Mouse (Mus musculus) neural tube, embryonic 13.5 days (tissue): ENCODE measurements around the gene Sap18. TPM values are rescaled to one million over a fixed set of nuclear protein-coding genes. Genes with fewer than 3 reads are reported as not detected.
"Not testable (repeated sequence)": the region's sequence is repeated elsewhere in the genome, so short reads cannot be mapped to it uniquely, and the experiment has no call there.

Source experiments
- ATAC-seq: fragments of 200-750 bp; cut with Nextera tagmentation; 2 replicates; pipeline ENCODE4 v1.8.0; 2017; ENCODE audit warnings: low read depth, mild to moderate bottlenecking, moderate TSS enrichment, moderate library complexity
- H3K27ac ChIP-seq: fragments of 300-500 bp; sonication (generic); replicated peaks from 2 replicates; pipeline ENCODE4 v1.5.1; 2015; ENCODE audit warnings: moderate library complexity, mild to moderate bottlenecking, inconsistent platforms
- H3K27me3 ChIP-seq: fragments of 300-500 bp; sonication (generic); 2 replicates; pipeline ENCODE4 v1.6.1; 2015; ENCODE audit warnings: mild to moderate bottlenecking, inconsistent platforms
- H3K36me3 ChIP-seq: fragments of 300-500 bp; sonication (generic); 2 replicates; pipeline ENCODE4 v1.6.1; 2015; ENCODE audit warnings: mild to moderate bottlenecking, inconsistent platforms
- H3K4me1 ChIP-seq: fragments of 300-500 bp; sonication (generic); replicated peaks from 2 replicates; pipeline ENCODE4 v1.6.1; 2015; ENCODE audit warnings: inconsistent platforms
- H3K4me2 ChIP-seq: fragments of 300-500 bp; sonication (generic); 2 replicates; pipeline ENCODE4 v1.6.1; 2015; ENCODE audit warnings: inconsistent platforms, mild to moderate bottlenecking, moderate library complexity
- H3K4me3 ChIP-seq: fragments of 300-500 bp; sonication (generic); 2 replicates; pipeline ENCODE4 v1.5.1; 2015; ENCODE audit warnings: mild to moderate bottlenecking, inconsistent platforms
- H3K9ac ChIP-seq: fragments of 300-500 bp; sonication (generic); 2 replicates; pipeline ENCODE4 v1.6.1; 2015; ENCODE audit warnings: moderate library complexity, mild to moderate bottlenecking, inconsistent platforms
- H3K9me3 ChIP-seq: fragments of 300-500 bp; sonication (generic); 2 replicates; pipeline ENCODE4 v1.6.1; 2016; ENCODE audit warnings: inconsistent platforms
- WGBS: fragments of 180-500 bp; shearing (Covaris S2); methylation state at CpG from one replicate; pipeline ENCODE4 v1.1.7; 2015; 5-methylcytosine and 5-hydroxymethylcytosine counted together
- microRNA-seq: library from miRNA; unstranded; fragments of <30 nt; microRNA quantifications from one replicate; pipeline ENCODE4, GENCODE M21; 2016
- polyA plus RNA-seq: library from polyadenylated mRNA; unstranded; fragments of >200 nt; fragmentation: Nextera tagmentation; extraction: Ambion mirVana; gene quantifications from 2 replicates; pipeline ENCODE4 v1.2.1, GENCODE M21; 2015

The Sap18 gene
- polyA plus RNA-seq, 1 experiment from 2014 or later = 24.6 TPM

DNA sequence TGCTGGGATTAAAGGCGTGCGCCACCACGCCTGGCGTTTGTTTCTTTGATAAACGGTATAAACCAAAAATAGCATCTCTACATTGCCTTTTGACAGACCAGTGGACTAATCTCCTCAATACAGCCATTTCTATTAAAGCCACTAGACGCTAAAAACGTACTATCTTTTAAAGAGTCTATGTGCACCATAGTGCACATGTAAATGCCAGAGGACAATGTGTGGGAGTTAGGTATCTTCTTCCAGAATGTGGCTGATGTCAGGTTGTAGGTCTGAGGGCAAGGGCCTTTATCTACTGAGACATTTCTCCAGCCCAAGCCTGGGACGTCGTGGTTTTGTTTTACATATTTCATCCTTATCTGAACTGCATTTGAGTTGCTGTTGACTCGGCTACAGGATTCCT is 37.2 kb downstream of the Sap18 start:
- Histone ChIP-seq H3K36me3 (peaks cover 57% of the 10 kb centered on the region), H3K4me3 (no peak overlapping the region), H3K9me3 (no peaks in the 10 kb centered on the region), H3K27ac (no peak overlapping the region), H3K4me2 (no peak overlapping the region), H3K4me1 (no peaks in the 10 kb centered on the region), H3K27me3 (no peaks in the 10 kb centered on the region), H3K9ac (no peak overlapping the region)
- 95% methylated on average over 10 of the region's 10 CpGs for WGBS
- no peak for ATAC-seq

GRCm38 (mm10) chr14:57844535-57844934 is 46.6 kb downstream of the Sap18 start:
- peaks cover 60% of the 10 kb centered on the region for H3K36me3 ChIP-seq
- WGBS = 91% methylated on average over 3 of the region's 3 CpGs

DNA sequence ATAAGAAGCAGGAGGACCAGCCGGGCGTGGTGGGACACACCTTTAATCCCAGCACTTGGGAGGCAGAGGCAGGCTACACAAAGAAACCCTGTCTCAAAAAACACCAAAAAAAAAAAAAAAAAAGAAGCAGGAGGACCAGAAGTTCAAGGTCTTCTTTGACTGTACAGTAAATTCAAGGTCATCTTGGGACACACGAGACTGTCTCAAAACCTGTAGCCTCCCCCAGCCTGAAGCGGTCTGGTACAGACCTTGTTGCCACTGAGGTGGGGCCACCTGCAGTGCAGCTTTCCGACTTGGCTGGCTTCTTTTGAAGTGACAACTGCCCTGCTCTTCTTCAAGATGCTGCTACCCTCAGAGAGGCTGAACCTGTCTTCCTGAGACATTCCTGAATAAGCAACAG is 50.1 kb downstream of the Sap18 start:
- not testable (repeated sequence) for ATAC-seq, H3K9ac ChIP-seq, H3K4me1 ChIP-seq, H3K27ac ChIP-seq, H3K4me3 ChIP-seq, H3K9me3 ChIP-seq, H3K27me3 ChIP-seq, H3K4me2 ChIP-seq
- H3K36me3 ChIP-seq = peaks cover 73% of the 10 kb centered on the region
- WGBS = 82% methylated on average over 5 of the region's 5 CpGs

More at GRCm38 (mm10) chr14:57844535-57844934, 46.6 kb downstream of the Sap18 start:
- Histone ChIP-seq H3K4me3 (no peak overlapping the region), H3K4me1 (no peaks in the 10 kb centered on the region), H3K4me2 (no peak overlapping the region), H3K27me3 (no peaks in the 10 kb centered on the region), H3K9ac (no peak overlapping the region), H3K27ac (no peak overlapping the region), H3K9me3 (no peaks in the 10 kb centered on the region)
- ATAC-seq = no peak

- WGBS = 95% methylated on average over 2 of the region's 2 CpGs
Measured at GRCm38 (mm10) chr14:57848646-57849045, 50.7 kb downstream of the Sap18 start.

GRCm38 (mm10) chr14:57850330-57850729 is 52.4 kb downstream of the Sap18 start:
- no peaks in the 10 kb centered on the region for H3K9me3 ChIP-seq
- no peak for ATAC-seq
- no peaks in the 10 kb centered on the region for H3K27me3 ChIP-seq
- no peak overlapping the region for H3K9ac ChIP-seq
- H3K4me2 ChIP-seq = no peak overlapping the region
- H3K4me3 ChIP-seq = no peak overlapping the region
- H3K36me3 ChIP-seq = peaks cover 64% of the 10 kb centered on the region
- 88% methylated on average over 3 of the region's 3 CpGs for WGBS
- H3K27ac ChIP-seq = no peak overlapping the region
- H3K4me1 ChIP-seq = no peaks in the 10 kb centered on the region

More at GRCm38 (mm10) chr14:57848646-57849045, 50.7 kb downstream of the Sap18 start:
- no peaks in the 10 kb centered on the region for H3K27me3 ChIP-seq
- H3K27ac ChIP-seq = no peak overlapping the region
- H3K36me3 ChIP-seq = peaks cover 72% of the 10 kb centered on the region
- no peak overlapping the region for H3K9ac ChIP-seq
- H3K4me1 ChIP-seq = no peaks in the 10 kb centered on the region
- no peak overlapping the region for H3K4me2 ChIP-seq
- no peak overlapping the region for H3K4me3 ChIP-seq
- no peak for ATAC-seq
- H3K9me3 ChIP-seq = no peaks in the 10 kb centered on the region

DNA sequence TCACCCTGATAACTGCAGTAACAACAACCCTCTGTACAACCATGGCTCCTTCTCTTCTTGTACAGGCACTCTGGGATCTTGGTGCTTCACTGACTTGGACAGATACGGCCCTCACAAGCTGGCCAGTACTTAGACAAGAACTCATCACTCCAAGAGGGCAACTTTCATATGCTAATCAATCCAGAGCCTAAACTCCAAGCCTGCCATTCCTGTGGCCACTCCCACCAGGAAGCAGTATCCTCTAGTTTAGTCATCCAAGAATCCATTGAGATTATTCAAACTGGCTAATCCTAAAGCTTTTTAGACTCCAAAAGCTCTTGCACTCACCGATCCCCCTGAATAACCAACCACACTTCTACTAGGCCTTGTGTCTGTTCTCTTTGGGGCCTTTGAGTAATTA is 55.0 kb downstream of the Sap18 start:
- Histone ChIP-seq H3K4me1 (no peaks in the 10 kb centered on the region), H3K4me2 (no peak overlapping the region), H3K9ac (no peak overlapping the region), H3K27me3 (no peaks in the 10 kb centered on the region), H3K36me3 (peaks cover 64% of the 10 kb centered on the region), H3K27ac (no peak overlapping the region), H3K4me3 (no peak overlapping the region), H3K9me3 (no peaks in the 10 kb centered on the region)
- ATAC-seq = no peak
- 81% methylated on average over 2 of the region's 2 CpGs for WGBS

- not testable (repeated sequence) for H3K27ac ChIP-seq, H3K4me1 ChIP-seq, H3K4me2 ChIP-seq, H3K4me3 ChIP-seq, ATAC-seq, H3K9me3 ChIP-seq, H3K9ac ChIP-seq, H3K27me3 ChIP-seq
- H3K36me3 ChIP-seq = peaks cover 56% of the 10 kb centered on the region
Measured at GRCm38 (mm10) chr14:57856037-57856436, 58.1 kb downstream of the Sap18 start.

Small RNAs within 50 kb of the gene (microRNA-seq; reads per million reads assigned to microRNA genes)
- gene Mir3077 = not detected

Other genes with a start within 250 kb of the Sap18 start
- gene Eef1akmt1, start 226.6 kb upstream of the Sap18 start, polyA plus RNA-seq = 92.3 and 108 TPM in 2 replicates
- 12.0 and 14.3 TPM in 2 replicates for gene Xpo4, start 132.8 kb upstream of the Sap18 start, polyA plus RNA-seq
- gene Gm49361, start 52.1 kb upstream of the Sap18 start, polyA plus RNA-seq = not detected in 2 replicates
- gene Lats2, start 39.8 kb upstream of the Sap18 start, polyA plus RNA-seq = 10.8 and 11.2 TPM in 2 replicates
- 7.7 and 10.1 TPM in 2 replicates for gene Ska3, start 28.0 kb downstream of the Sap18 start, polyA plus RNA-seq
- 132 and 152 TPM in 2 replicates for gene Mrpl57, start 28.1 kb downstream of the Sap18 start, polyA plus RNA-seq
- gene Zdhhc20, start 92.1 kb downstream of the Sap18 start, polyA plus RNA-seq = 48.9 and 50.9 TPM in 2 replicates
- gene Micu2, start 201.1 kb downstream of the Sap18 start, polyA plus RNA-seq = 67.0 and 71.3 TPM in 2 replicates